Mouse (Mus musculus) mesoderm, embryonic 11.5 days (tissue): ENCODE measurements around the gene Brat1.

ENCODE experiments used
- DNase-seq: peaks from one replicate; pipeline ENCODE4 v3.0.0-alpha.2; 2012; ENCODE audit warnings: low read depth, low spot score

The Brat1 gene

DNA sequence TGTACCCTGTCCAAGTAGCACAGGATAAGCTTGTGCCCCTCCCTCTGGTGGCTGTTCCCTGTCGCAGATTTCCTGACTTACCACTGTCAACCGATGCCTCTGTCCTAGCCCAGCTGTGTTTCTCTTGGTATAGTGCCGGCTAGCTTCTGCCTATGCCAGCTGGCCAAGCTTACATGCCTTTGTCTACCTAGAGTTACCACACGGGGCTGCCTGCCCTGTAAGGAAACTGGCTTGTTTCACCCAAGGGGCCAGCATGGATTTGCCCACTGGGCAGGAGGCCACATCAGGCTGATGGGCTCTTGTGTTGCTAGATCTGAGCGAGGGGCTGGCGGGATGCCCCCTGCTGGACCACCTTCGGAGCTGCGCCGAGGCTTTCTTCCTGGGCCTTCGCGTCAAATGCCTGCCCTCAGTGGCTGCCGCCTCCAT is 38.9 kb downstream of the Brat1 start:
- no peak for DNase-seq

DNA sequence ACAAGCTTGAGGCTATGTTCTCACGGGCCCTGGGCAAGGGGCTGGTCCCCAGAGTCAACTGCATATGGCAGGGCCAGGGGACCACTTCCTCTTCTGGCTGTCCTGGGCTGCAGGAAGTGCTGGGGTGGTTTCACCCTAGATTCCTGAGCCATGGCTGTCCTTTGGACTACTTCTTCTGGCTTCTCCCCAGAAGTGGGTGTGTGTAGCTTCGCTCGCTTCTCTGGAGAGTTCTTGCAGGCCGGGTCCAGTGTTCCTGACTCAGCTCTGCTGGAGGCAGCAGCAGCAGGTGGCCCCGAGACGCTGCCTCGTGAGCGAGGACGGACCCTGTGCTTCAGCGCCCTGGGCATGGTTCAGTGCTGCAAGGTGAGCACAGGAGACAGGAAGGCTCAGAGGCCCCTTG is 43.6 kb downstream of the Brat1 start:
- DNase-seq = no peak

DNA sequence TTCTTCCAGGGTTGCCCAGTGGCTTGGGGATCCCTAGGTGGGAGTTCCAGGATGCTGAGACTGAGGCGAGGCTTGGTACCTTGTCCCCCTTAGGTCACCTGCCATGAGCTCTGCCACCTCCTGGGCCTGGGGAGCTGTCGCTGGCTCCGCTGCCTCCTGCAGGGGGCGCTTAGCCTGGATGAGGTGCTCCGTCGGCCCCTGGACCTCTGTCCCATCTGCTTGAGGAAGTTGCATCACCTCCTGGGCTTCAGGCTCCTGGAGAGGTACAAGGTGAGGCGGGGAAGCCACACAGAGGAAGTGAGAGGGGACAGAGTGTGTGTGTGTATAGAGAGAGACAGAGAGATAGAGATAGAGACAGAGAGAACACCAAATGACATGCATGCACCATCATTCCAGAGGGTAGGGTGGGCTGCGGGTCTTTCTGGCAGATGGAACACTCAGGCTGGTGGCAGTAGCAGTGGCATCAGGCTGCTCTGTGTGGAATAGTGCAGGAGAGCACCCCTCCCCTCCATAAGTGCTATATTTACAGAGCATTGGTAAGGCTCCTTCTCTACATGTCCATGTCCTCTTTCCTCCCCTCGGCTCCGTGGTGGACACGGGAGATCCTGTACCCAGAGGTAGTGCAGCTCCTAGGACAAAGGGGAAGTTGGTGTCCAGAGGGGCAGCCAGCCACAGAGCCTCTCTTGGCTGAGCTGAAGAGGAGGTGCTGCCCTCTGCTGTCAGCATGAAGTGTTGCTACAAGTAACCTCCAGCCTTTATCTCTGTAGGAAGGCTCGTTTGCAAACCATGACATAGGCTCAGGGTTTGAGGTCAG is 44.5 kb downstream of the Brat1 start:
- DNase-seq = peak; percentile 86

DNA sequence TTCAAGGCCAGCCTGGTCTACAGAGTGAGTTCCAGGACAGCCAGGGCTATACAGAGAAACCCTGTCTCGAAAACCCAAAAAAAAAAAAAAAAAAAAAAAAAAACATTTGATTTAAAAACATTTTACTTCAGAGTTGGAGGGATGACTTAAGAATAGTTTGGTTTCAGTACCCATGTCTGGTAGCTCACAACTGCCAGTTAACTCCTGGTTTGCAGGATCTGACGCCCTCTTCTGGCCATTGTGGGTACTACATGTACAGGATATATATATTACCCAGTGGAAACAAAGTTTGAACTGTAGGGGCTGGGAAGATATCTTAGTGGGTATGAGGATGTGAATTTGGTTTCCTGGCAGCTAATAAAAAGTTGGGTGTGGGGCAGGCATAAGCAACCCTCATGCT is 46.1 kb downstream of the Brat1 start:
- DNase-seq = peak; percentile 44

DNA sequence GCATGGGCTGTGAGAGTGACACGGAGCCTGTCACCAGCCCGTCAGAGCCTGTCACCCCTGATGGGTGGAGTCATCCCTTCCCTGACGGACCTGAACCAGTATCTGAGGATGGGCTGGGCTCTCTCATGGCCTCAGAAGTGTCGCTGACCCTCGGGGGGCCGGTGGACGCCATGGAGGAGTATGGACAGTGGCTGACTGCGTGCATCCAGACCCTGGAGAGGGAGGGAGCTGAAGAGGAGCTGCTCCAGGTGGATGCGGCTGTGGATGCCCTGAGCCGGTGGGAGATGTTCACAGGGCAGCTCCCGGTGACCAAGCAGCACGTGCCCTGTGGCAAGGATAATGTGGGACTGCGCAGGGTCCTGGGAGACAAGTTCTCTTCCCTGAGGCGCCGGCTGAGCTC is 47.2 kb downstream of the Brat1 start:
- no peak for DNase-seq

DNA sequence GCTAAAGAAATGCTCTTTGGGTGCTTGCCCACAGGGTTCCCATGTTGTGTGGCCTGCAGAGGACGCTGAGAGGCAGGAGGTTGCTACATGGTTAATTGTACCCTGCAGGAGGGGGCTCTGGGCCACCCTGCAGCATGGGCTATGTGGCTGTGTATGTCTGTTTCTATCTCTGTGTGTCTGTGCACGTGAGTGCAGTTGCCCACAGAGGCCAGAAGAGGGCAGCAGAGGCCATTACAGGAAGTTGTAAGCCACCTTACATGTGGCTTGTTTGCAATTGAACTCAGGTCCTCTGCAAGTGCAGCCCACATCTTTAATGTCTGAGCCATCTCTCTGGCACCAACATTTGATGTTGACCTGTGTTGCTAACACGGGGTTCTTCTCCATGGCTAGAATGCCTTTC is 47.8 kb downstream of the Brat1 start:
- no peak for DNase-seq

DNA sequence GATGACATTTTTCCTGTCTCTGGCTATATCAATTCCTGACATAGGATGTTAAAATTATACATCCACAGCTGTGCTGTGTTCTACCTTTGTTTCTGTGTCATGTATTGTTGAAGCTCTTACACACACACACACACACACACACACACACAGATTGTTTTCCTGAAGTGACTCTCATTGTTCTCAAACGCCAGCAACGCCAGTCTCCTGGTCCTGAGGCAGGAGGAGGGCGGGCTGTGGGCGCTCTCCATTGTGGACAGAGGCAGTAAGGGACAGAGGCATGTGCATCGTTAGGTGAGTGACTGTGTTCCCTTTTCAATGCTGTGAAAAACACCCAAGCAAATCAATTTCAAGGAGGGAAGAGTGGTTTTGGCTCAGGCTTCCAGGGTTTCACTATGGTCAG is 48.4 kb downstream of the Brat1 start:
- DNase-seq = no peak

DNA sequence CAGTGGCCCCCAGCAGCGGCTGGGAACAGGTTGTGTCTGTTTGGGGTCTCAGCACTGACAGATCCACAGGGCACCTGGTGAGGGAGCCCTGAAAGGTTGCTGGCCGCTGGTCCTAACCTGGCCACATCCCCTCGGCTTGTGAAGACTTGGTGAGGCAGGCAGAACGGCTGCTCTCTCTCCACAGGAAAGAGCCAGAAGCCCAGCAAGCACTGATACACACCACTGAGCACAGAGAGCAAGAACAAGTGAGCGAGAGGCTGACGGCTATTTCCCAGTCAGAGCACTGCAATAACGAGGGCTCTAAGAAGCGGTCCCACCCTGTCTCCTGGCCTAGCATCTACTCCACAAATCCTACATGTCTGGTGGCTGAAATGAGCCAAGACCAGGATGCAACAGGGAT is 54.1 kb downstream of the Brat1 start:
- no peak for DNase-seq

DNA sequence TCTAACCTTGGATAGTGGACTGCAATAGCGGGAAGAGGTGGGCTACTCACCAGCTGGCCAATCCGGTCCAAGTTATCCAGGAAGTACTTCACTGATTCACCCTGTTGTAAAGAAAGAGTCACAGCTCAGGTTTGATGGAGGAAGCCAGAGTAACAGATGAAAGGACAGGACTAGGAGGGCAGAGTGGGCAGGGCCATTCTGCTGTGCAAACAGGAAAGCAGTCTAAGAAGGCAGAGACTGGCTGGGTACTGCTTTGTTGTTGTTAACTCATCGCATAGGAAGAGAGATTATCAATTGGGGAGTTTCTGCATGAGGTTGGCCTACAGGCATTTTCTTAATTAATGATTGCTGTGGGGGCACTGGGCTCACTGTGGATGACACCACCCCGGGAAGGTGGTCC is 57.7 kb downstream of the Brat1 start:
- DNase-seq = no peak

DNA sequence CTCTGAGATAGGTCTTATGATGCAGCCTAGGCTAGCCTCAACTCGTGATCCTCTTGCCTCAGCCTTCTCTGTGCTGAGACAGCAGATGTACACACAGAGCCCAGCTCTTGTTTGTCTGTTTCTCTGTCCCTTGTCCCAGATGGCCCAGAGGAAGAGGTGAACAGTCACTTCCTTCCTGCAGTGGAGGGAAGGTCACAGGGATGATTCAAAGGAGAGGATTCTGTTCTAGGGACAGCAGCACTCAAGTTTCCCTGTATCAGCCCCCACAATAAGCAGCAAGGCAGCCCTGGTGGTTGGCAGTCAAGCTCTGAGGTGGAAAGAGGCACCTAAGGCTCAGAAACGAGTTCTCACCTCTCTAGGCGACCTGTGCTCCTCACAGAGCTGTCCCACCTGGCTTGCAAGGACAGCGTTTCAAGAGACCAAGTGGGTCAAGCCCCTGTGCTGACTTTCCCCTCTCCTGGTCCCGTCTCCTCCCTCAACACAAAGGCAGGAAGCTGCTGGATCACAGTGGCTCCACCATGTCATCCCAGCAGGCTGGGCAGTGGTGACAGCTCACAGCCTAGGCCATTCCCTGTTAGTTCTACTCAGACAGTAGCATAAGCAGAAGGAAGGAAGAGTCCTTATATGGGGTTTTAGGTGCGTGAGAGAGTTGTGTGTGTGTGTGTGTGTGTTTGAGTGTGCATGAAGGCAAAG is 60.3 kb downstream of the Brat1 start:
- no peak for DNase-seq

DNA sequence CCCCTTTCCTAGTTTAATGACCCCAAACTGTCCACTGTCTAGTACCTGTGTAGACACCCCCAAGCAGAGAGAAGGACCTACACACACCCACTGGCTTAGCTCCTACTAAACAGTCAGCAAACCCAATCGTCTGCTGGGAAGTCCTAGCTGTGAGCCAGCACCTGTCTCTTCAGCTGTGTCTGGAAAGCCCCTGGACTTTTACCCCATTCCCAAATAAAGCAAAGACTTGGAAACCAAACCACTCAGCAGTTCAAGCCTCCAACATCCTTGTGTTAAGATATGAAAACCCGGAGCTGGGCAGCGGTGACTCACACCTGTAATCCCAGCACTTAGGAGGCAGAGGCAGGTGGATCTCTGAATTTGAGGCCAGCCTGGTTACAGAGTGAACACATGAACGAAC is 61.8 kb downstream of the Brat1 start:
- DNase-seq = no peak

DNA sequence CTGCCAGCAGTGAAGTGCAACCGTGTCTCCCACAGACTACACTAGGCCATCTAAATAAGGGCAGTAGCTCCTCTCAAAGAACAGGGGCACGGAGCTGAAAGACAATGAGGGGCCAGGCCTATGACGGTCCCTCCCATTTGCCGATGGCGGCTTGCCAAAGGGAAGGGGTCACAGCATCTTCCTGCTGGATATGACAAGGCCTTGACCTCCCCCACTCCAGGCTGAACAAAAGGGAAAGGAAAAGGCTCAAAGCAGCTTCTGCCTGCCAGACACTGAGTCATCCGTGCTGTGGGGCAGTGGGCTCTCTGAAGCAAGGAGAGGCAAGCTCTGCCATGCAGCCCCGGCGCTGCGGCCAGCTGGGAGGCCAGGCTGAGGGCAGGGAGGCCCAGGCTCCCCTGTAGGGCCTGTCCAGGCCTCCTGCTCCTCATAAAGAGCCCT is 62.9 kb downstream of the Brat1 start:
- DNase-seq = peak; percentile 70

DNA sequence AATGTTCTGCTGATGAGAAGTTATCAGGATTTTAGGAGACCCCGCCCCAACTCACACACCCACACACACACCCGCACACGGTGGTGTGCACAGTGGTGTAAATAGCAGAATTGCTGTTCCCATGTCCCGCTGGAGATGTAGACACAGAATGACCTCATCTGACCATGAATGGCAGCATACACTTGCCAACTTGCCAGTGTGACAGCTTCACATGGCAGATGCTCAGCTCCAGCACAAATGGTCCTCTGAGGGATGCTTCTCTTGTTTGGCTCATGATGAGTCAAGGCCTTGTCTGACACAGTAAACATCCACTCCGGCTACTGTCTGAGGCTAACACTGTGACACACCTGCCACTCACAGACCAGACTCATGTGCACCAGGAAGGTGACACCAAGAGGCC is 63.5 kb downstream of the Brat1 start:
- no peak for DNase-seq
